Mouse (Mus musculus): ENCODE results near the gene Dlk2. TPM values are rescaled to one million over a fixed set of nuclear protein-coding genes. Genes with fewer than 3 reads are reported as not detected.

Gene Dlk2
- polyA plus RNA-seq, 1 experiment from 2014 or later: 0.35 TPM

- peaks cover 16% of the 10 kb centered on the region for H3K36me3 ChIP-seq
- WGBS: 2% methylated on average over 27 of the region's 27 CpGs
- peak overlapping the region; percentile 93 for H3K4me2 ChIP-seq
- peak overlapping the region; percentile 94 for H3K9ac ChIP-seq
- H3K27me3 ChIP-seq (replicated peaks): no peaks in the 10 kb centered on the region
- H3K4me3 ChIP-seq: peak overlapping the region; percentile 82
- ATAC-seq (ENCODE audit: extremely low read depth, insufficient number of reproducible peaks, low FRiP score, low TSS enrichment): no peak; the same call in 1 of the 2 replicates
- H3K27ac ChIP-seq (replicated peaks): peak overlapping the region; percentile 89
- peaks cover 12% of the 10 kb centered on the region for H3K4me1 ChIP-seq
- H3K9me3 ChIP-seq: no peaks in the 10 kb centered on the region
Measured at GRCm38 (mm10) chr17:46327413-46327905, 30.2 kb downstream of the Dlk2 start.

- Histone ChIP-seq H3K4me1 (peaks cover 12% of the 10 kb centered on the region), H3K27me3 (replicated peaks) (no peaks in the 10 kb centered on the region), H3K27ac (replicated peaks) (peak within 1 kb of the TSS; percentile 89), H3K4me2 (peak within 1 kb of the TSS; percentile 93), H3K9ac (peak within 1 kb of the TSS; percentile 94), H3K4me3 (peak within 1 kb of the TSS; percentile 82), H3K36me3 (peaks cover 11% of the 10 kb centered on the region), H3K9me3 (no peaks in the 10 kb centered on the region)
- under 1% methylated on average over 40 of the region's 40 CpGs for WGBS
- peak; percentile 94 for ATAC-seq (ENCODE audit: extremely low read depth, insufficient number of reproducible peaks, low FRiP score, low TSS enrichment)
Measured at GRCm38 (mm10) chr17:46327906-46328534, 30.8 kb downstream of the Dlk2 start, which contains the start of gene Abcc10. TSS of gene Abcc10 (minus strand) at chr17:46328352.

- H3K27me3 ChIP-seq (replicated peaks): no peaks in the 10 kb centered on the region
- H3K9ac ChIP-seq: no peak overlapping the region
- H3K36me3 ChIP-seq: peaks cover 4% of the 10 kb centered on the region
- H3K4me3 ChIP-seq: peak overlapping the region; percentile 82
- 70% methylated on average over 6 of the region's 6 CpGs for WGBS
- H3K9me3 ChIP-seq: no peaks in the 10 kb centered on the region
- H3K4me1 ChIP-seq: peaks cover 12% of the 10 kb centered on the region
- ATAC-seq (ENCODE audit: extremely low read depth, insufficient number of reproducible peaks, low FRiP score, low TSS enrichment): no peak
- peak overlapping the region; percentile 89 for H3K27ac ChIP-seq (replicated peaks)
- peak overlapping the region; percentile 93 for H3K4me2 ChIP-seq
Measured at GRCm38 (mm10) chr17:46328723-46329122, 31.5 kb downstream of the Dlk2 start.

GRCm38 (mm10) chr17:46336475-46336874, 39.3 kb downstream of the Dlk2 start:
- H3K27me3 ChIP-seq (replicated peaks): no peaks in the 10 kb centered on the region
- H3K36me3 ChIP-seq: no peaks in the 10 kb centered on the region
- no peak overlapping the region for H3K27ac ChIP-seq (replicated peaks)
- H3K4me1 ChIP-seq: no peaks in the 10 kb centered on the region
- no peak overlapping the region for H3K9ac ChIP-seq
- H3K9me3 ChIP-seq: no peaks in the 10 kb centered on the region
- no peak overlapping the region for H3K4me3 ChIP-seq
- no peak for ATAC-seq (ENCODE audit: extremely low read depth, insufficient number of reproducible peaks, low FRiP score, low TSS enrichment)
- no peak overlapping the region for H3K4me2 ChIP-seq
- 25% methylated on average over 5 of the region's 5 CpGs for WGBS

GRCm38 (mm10) chr17:46341208-46341607, 44.0 kb downstream of the Dlk2 start:
- no peaks in the 10 kb centered on the region for H3K36me3 ChIP-seq
- H3K4me2 ChIP-seq: no peak overlapping the region
- no peak overlapping the region for H3K27ac ChIP-seq (replicated peaks)
- no peaks in the 10 kb centered on the region for H3K27me3 ChIP-seq (replicated peaks)
- H3K4me3 ChIP-seq: no peak overlapping the region
- H3K9ac ChIP-seq: no peak overlapping the region
- ATAC-seq (ENCODE audit: extremely low read depth, insufficient number of reproducible peaks, low FRiP score, low TSS enrichment): no peak
- 47% methylated on average over 7 of the region's 7 CpGs for WGBS
- H3K9me3 ChIP-seq: peaks cover 17% of the 10 kb centered on the region
- H3K4me1 ChIP-seq: no peaks in the 10 kb centered on the region

GRCm38 (mm10) chr17:46351026-46351700, 53.9 kb downstream of the Dlk2 start:
- ATAC-seq (ENCODE audit: extremely low read depth, insufficient number of reproducible peaks, low FRiP score, low TSS enrichment): no peak
- H3K36me3 ChIP-seq: no peaks in the 10 kb centered on the region
- WGBS: 72% methylated on average over 8 of the region's 8 CpGs
- H3K4me3 ChIP-seq: no peak overlapping the region
- peaks cover 14% of the 10 kb centered on the region for H3K9me3 ChIP-seq
- no peak overlapping the region for H3K4me2 ChIP-seq
- H3K27ac ChIP-seq (replicated peaks): no peak overlapping the region
- H3K4me1 ChIP-seq: no peaks in the 10 kb centered on the region
- H3K9ac ChIP-seq: no peak overlapping the region
- no peaks in the 10 kb centered on the region for H3K27me3 ChIP-seq (replicated peaks)

Other genes with a start within 250 kb of the Dlk2 start
- 123 and 132 TPM in 2 replicates for gene Mrps18a, start 186.4 kb upstream of the Dlk2 start, polyA plus RNA-seq (2015; fragmentation: Nextera tagmentation; extraction: Ambion mirVana)
- 6.0 and 6.1 TPM in 2 replicates for gene Rsph9, start 153.2 kb upstream of the Dlk2 start, polyA plus RNA-seq (2015; fragmentation: Nextera tagmentation; extraction: Ambion mirVana)
- 28.1 and 30.5 TPM in 2 replicates for gene Mad2l1bp, start 143.9 kb upstream of the Dlk2 start, polyA plus RNA-seq (2015; fragmentation: Nextera tagmentation; extraction: Ambion mirVana)
- gene Gtpbp2, start 136.4 kb upstream of the Dlk2 start, polyA plus RNA-seq (2015; fragmentation: Nextera tagmentation; extraction: Ambion mirVana): 29.2 and 30.7 TPM in 2 replicates
- gene Polh, start 94.8 kb upstream of the Dlk2 start, polyA plus RNA-seq (2015; fragmentation: Nextera tagmentation; extraction: Ambion mirVana): 9.6 and 11.3 TPM in 2 replicates
- 19.8 and 20.4 TPM in 2 replicates for gene Xpo5, start 94.6 kb upstream of the Dlk2 start, polyA plus RNA-seq (2015; fragmentation: Nextera tagmentation; extraction: Ambion mirVana)
- 46.8 and 48.4 TPM in 2 replicates for gene Polr1c, start 49.4 kb upstream of the Dlk2 start, polyA plus RNA-seq (2015; fragmentation: Nextera tagmentation; extraction: Ambion mirVana)
- 80.3 and 83.1 TPM in 2 replicates for gene Yipf3, start 49.3 kb upstream of the Dlk2 start, polyA plus RNA-seq (2015; fragmentation: Nextera tagmentation; extraction: Ambion mirVana)
- 0.59 and 0.88 TPM in 2 replicates for gene Lrrc73, start 43.9 kb upstream of the Dlk2 start, polyA plus RNA-seq (2015; fragmentation: Nextera tagmentation; extraction: Ambion mirVana)
- gene Tjap1, start 14.4 kb upstream of the Dlk2 start, polyA plus RNA-seq (2015; fragmentation: Nextera tagmentation; extraction: Ambion mirVana): 35.7 and 37.1 TPM in 2 replicates
- gene Abcc10, start 30.9 kb downstream of the Dlk2 start, polyA plus RNA-seq (2015; fragmentation: Nextera tagmentation; extraction: Ambion mirVana): 4.3 and 4.9 TPM in 2 replicates
- gene Zfp318, start 86.3 kb downstream of the Dlk2 start, polyA plus RNA-seq (2015; fragmentation: Nextera tagmentation; extraction: Ambion mirVana): 5.1 and 5.2 TPM in 2 replicates
- gene Crip3, start 131.5 kb downstream of the Dlk2 start, polyA plus RNA-seq (2015; fragmentation: Nextera tagmentation; extraction: Ambion mirVana): 1.2 TPM in 2 replicates
- gene Slc22a7, start 141.0 kb downstream of the Dlk2 start, polyA plus RNA-seq (2015; fragmentation: Nextera tagmentation; extraction: Ambion mirVana): not detected in 2 replicates
- gene Ttbk1, start 190.3 kb downstream of the Dlk2 start, polyA plus RNA-seq (2015; fragmentation: Nextera tagmentation; extraction: Ambion mirVana): 0.10 and 0.12 TPM in 2 replicates
- 24.7 and 32.5 TPM in 2 replicates for gene Dnph1, start 199.3 kb downstream of the Dlk2 start, polyA plus RNA-seq (2015; fragmentation: Nextera tagmentation; extraction: Ambion mirVana)
- gene Cul9, start 249.0 kb downstream of the Dlk2 start, polyA plus RNA-seq (2015; fragmentation: Nextera tagmentation; extraction: Ambion mirVana): 4.5 and 5.0 TPM in 2 replicates

All from heart, embryonic 13.5 days (tissue).